Mouse (Mus musculus) MEL (cell line): Measurements from ENCODE around the gene Cacfd1.

ENCODE experiments used
- CTCF ChIP-seq, 3 experiments: IDR thresholded peaks in 2 of 3; conservative IDR thresholded peaks in 1 of 3; 2 replicates each; pipeline ENCODE4 v1.5.1; 2011 to 2012; ENCODE audit warnings: low read length in 3 of 3, low read depth in 2 of 3, mild to moderate bottlenecking in 2 of 3, improper control_type of control experiment in 1 of 3, inconsistent platforms in 1 of 3, mixed read lengths in 1 of 3, moderate library complexity in 1 of 3; ENCODE audit not compliant: control insufficient read depth in 1 of 3, insufficient read depth in 1 of 3, poor library complexity in 1 of 3, severe bottlenecking in 1 of 3
- TBP ChIP-seq: IDR thresholded peaks from 2 replicates; pipeline ENCODE4 v1.8.0; 2011; ENCODE audit warnings: low read depth, low read length, improper control_type of control experiment
- ZC3H11A ChIP-seq: IDR thresholded peaks from 2 replicates; pipeline ENCODE4 v1.6.1; 2012; ENCODE audit warnings: low read depth, mild to moderate bottlenecking, inconsistent platforms, low read length, improper control_type of control experiment

DNA sequence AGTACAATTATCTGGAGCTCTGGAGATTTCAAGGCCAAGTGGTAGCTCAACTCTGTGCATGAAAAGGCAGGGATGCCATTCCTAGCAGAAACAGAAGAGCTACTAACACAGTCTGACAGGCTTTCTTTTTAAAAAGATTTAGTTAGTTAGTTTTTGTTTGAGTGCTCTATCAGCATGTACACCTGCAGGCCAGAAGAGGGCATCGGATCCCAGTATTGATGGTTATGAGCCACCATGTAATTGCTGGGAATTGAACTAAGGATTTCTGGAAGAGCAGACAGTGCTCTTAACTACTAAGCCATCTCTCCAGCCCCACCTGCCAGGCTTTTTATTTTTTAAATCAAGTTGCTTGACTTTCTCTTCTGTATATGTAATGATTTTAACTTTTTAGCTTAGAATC, 12.2 kb upstream of the Cacfd1 start:
- TF ChIP-seq ZC3H11A (no peak; the same call in 1 of the 2 replicates), CTCF (IDR thresholded peaks at IDR 0.05 in 2 of 3, conservative IDR thresholded peaks at IDR 0.05 in 1 of 3; ENCODE audit: control insufficient read depth in 1 of 3, insufficient read depth in 1 of 3, low read depth in 2 of 3, low read length in 3 of 3, poor library complexity in 1 of 3, severe bottlenecking in 1 of 3) (peak; percentile 23 to 44 (median 35); a peak in 4 of 6 replicates), TBP (no peak)
